Mouse (Mus musculus): Measurements from ENCODE around the gene Syndig1l. TPM values are rescaled to one million over a fixed set of nuclear protein-coding genes. Genes with fewer than 3 reads are reported as not detected.

The Syndig1l gene
- 0.35 and 0.58 TPM in 2 replicates for polyA plus RNA-seq (2012; rRNA removed)

DNA sequence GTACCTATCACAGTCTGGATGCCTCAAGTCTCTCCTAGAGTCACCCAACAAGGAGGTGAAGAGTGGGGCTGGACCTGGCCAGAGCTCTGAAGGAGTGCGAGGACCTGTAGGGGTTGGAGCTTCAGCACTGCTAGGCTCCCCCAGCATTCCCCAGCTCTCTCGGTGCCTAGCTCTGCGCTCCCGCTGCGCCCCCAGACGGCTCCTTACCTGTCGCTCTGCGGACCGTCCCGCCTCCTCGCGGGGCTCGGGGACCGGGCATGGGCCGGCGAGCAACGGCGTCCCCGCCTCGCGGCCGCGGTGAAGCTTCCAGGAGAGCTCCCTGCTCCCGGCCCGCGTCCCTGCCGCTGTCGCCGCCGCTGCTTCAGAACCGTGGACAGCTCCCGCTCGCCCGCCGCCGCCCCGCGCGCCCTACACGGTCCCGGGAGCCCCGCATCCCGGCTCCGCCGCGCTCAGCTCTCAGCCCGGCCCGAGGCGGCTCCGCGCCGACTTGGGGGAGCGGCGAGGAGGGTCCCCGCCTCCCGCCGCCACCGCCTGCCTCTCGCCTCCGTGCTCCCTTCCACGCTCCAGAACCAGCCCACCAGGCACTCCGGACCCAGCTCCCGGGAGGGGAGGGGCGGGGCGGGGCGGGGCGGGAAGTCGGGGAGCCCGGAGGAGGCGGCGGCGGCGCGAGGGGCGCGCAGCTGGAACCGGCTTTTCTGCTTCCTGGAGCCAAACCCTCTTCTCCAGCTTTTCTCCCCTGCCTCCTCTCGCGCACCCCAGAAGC is at the start of gene Syndig1l:
Gene Syndig1l (minus strand): TSS at position 513 of the 763 bp plus-strand sequence.

GRCm38 (mm10) chr12:84640654-84641053 is 58.0 kb downstream of the Syndig1l start, which contains the start of gene Vrtn:
Gene Vrtn, plus strand, starts transcription at chr12:84641019.

Other genes starting within 250 kb of the Syndig1l start
- 5.4 and 5.7 TPM in 2 replicates for gene Aldh6a1, start 247.8 kb downstream of the Syndig1l start, polyA plus RNA-seq (2012; rRNA removed)
- 4.9 TPM in 2 replicates for gene Lin52, start 247.4 kb downstream of the Syndig1l start, polyA plus RNA-seq (2012; rRNA removed)
- gene Vsx2, start 129.1 kb downstream of the Syndig1l start, polyA plus RNA-seq (2012; rRNA removed): not detected in 2 replicates
- 20.9 and 21.1 TPM in 2 replicates for gene Abcd4, start 81.4 kb downstream of the Syndig1l start, polyA plus RNA-seq (2012; rRNA removed)
- not detected in 2 replicates for gene Vrtn, start 57.8 kb downstream of the Syndig1l start, polyA plus RNA-seq (2012; rRNA removed)
- 198 and 225 TPM in 2 replicates for gene Npc2, start 74.3 kb upstream of the Syndig1l start, polyA plus RNA-seq (2012; rRNA removed)
- 33.6 and 40.2 TPM in 2 replicates for gene Isca2, start 74.4 kb upstream of the Syndig1l start, polyA plus RNA-seq (2012; rRNA removed)
- gene Ltbp2, start 177.7 kb upstream of the Syndig1l start, polyA plus RNA-seq (2012; rRNA removed): 1.7 and 1.8 TPM in 2 replicates

All from colon, adult 2 months (tissue).